Mouse (Mus musculus) embryo, embryonic 10 days (tissue): ENCODE results near the gene Nfxl1.

Source experiments
- DNase-seq: peaks from one replicate; pipeline ENCODE4 v3.0.0-alpha.2; 2015; ENCODE audit warnings: low spot score

The Nfxl1 gene

GRCm38 (mm10) chr5:72501763-72502162, 57.7 kb downstream of the Nfxl1 start:
- DNase-seq: no peak

- no peak for DNase-seq
These were observed 61.2 kb downstream of the Nfxl1 start for GRCm38 (mm10) chr5:72498271-72498670.

- DNase-seq: no peak
These were observed 62.7 kb downstream of the Nfxl1 start for GRCm38 (mm10) chr5:72496756-72497155.

GRCm38 (mm10) chr5:72493906-72494305, 65.6 kb downstream of the Nfxl1 start:
- DNase-seq: no peak

- no peak for DNase-seq
These were observed 68.3 kb downstream of the Nfxl1 start for GRCm38 (mm10) chr5:72491232-72491631.

GRCm38 (mm10) chr5:72480456-72480855, 79.0 kb downstream of the Nfxl1 start:
- peak; percentile 78 for DNase-seq

GRCm38 (mm10) chr5:72472317-72473009, 87.0 kb downstream of the Nfxl1 start:
- DNase-seq: no peak

- no peak for DNase-seq
These were observed 87.7 kb downstream of the Nfxl1 start for GRCm38 (mm10) chr5:72471746-72472145.

- DNase-seq: no peak
These were observed 94.6 kb downstream of the Nfxl1 start for GRCm38 (mm10) chr5:72464932-72465331.
